Mouse (Mus musculus): Measurements from ENCODE around the gene Serpini1. TPM values are rescaled to one million over a fixed set of nuclear protein-coding genes. Genes with fewer than 3 reads are reported as not detected.

The Serpini1 gene
- polyA plus RNA-seq, 1 experiment from 2014 or later: 20.3 TPM

DNA sequence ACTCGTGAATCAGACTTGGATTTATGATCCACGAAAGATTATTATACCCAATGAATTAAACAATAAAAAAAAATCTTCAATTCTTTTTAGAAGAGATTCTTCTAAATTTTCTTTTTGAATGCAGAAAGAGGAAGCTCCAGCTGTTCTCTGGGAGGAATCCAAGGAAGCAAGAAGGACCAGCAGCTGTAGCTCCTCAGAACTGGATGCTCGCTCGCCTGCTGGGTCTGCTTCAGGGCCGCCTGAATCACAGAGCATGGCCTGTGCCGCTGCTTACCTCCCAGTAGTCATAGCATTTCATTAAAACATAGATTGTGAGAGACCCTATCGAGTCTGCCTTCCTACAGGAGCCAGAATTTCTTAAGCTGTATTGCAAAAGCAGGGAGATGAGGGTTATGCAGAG is 53.7 kb downstream of the Serpini1 start:
- H3K4me3 ChIP-seq (ENCODE audit: low read depth, low read length): no peak overlapping the region
- H3K4me1 ChIP-seq (ENCODE audit: control insufficient read depth, insufficient read depth, low read length): no peaks in the 10 kb centered on the region
- H3K9ac ChIP-seq (replicated peaks; ENCODE audit: low read depth, low read length): no peak overlapping the region
- H3K27me3 ChIP-seq (ENCODE audit: control insufficient read depth, insufficient read depth, low read length): no peaks in the 10 kb centered on the region
- no peaks in the 10 kb centered on the region for H3K36me3 ChIP-seq (ENCODE audit: control insufficient read depth, insufficient read depth, low read length)
- H3K4me2 ChIP-seq (replicated peaks; ENCODE audit: low read depth, low read length): no peak overlapping the region
- no peak; the same call in 1 of the 2 replicates for ATAC-seq (ENCODE audit: insufficient number of reproducible peaks, insufficient read depth, low FRiP score, low read depth)
- H3K27ac ChIP-seq (ENCODE audit: low read length): peak overlapping the region; percentile 58; the same call in 1 of the 2 replicates
- 53% methylated on average over 7 of the region's 7 CpGs for WGBS
- no peaks in the 10 kb centered on the region for H3K9me3 ChIP-seq (ENCODE audit: control insufficient read depth, low read depth, low read length)

DNA sequence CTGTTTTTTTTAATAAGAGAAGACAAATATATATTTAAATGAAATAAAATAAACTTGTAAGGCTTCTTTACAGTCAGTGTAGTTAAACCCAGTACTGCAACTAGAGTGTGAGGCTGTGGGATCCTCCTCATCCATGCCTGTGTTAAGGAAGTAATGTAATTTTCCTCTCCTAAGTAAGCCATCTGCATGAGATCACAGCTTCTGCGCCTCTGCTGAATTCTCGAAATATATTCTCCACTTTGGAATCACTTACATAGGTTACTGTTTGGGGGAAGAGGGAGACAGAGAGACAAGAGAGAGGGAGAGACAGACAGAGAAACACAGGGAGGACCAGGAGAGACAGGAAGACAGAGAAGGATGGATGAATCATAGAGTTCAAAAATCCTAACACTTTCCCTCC is 67.3 kb downstream of the Serpini1 start:
- Histone ChIP-seq H3K9ac (replicated peaks; ENCODE audit: low read depth, low read length) (no peak overlapping the region), H3K27me3 (ENCODE audit: control insufficient read depth, insufficient read depth, low read length) (no peaks in the 10 kb centered on the region), H3K36me3 (ENCODE audit: control insufficient read depth, insufficient read depth, low read length) (no peaks in the 10 kb centered on the region), H3K4me1 (ENCODE audit: control insufficient read depth, insufficient read depth, low read length) (no peaks in the 10 kb centered on the region), H3K27ac (ENCODE audit: low read length) (no peak overlapping the region), H3K9me3 (ENCODE audit: control insufficient read depth, low read depth, low read length) (no peaks in the 10 kb centered on the region), H3K4me3 (ENCODE audit: low read depth, low read length) (no peak overlapping the region), H3K4me2 (replicated peaks; ENCODE audit: low read depth, low read length) (no peak overlapping the region)
- no peak for ATAC-seq (ENCODE audit: insufficient number of reproducible peaks, insufficient read depth, low FRiP score, low read depth)
- 87% methylated on average over 2 of the region's 2 CpGs for WGBS

- H3K27ac ChIP-seq (ENCODE audit: low read length): no peak overlapping the region
- H3K36me3 ChIP-seq (ENCODE audit: control insufficient read depth, insufficient read depth, low read length): no peaks in the 10 kb centered on the region
- H3K9me3 ChIP-seq (ENCODE audit: control insufficient read depth, low read depth, low read length): no peaks in the 10 kb centered on the region
- H3K4me3 ChIP-seq (ENCODE audit: low read depth, low read length): no peak overlapping the region
- H3K27me3 ChIP-seq (ENCODE audit: control insufficient read depth, insufficient read depth, low read length): no peaks in the 10 kb centered on the region
- H3K4me2 ChIP-seq (replicated peaks; ENCODE audit: low read depth, low read length): no peak overlapping the region
- no peak overlapping the region for H3K9ac ChIP-seq (replicated peaks; ENCODE audit: low read depth, low read length)
- WGBS: 67% methylated on average over 4 of the region's 4 CpGs
- no peak for ATAC-seq (ENCODE audit: insufficient number of reproducible peaks, insufficient read depth, low FRiP score, low read depth)
- H3K4me1 ChIP-seq (ENCODE audit: control insufficient read depth, insufficient read depth, low read length): no peaks in the 10 kb centered on the region
Observed at GRCm38 (mm10) chr3:75630988-75631615, 73.8 kb downstream of the Serpini1 start.

DNA sequence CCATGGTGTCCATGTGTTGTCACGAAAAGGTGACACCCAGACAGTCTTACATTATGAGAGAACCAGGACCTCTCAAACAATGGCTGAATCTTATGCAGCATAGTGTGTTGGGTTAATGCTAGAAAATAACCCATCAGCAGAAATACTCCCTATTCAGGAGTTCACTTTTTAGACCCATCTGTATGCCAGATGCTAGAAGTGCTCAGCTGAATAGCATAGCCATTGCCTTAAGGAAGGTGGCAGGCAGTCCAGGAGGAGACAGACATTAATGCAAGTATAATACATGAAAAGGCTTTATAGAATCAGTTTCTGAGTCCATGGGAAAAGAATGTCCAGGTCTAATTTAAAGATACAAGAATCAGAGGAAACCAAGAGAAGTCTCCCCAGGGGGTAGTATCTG is 75.9 kb downstream of the Serpini1 start:
- H3K27me3 ChIP-seq (ENCODE audit: control insufficient read depth, insufficient read depth, low read length): no peaks in the 10 kb centered on the region
- H3K4me2 ChIP-seq (replicated peaks; ENCODE audit: low read depth, low read length): no peak overlapping the region
- H3K27ac ChIP-seq (ENCODE audit: low read length): no peak overlapping the region
- 90% methylated on average over 1 of the region's 1 CpGs for WGBS
- H3K36me3 ChIP-seq (ENCODE audit: control insufficient read depth, insufficient read depth, low read length): no peaks in the 10 kb centered on the region
- H3K9ac ChIP-seq (replicated peaks; ENCODE audit: low read depth, low read length): no peak overlapping the region
- no peaks in the 10 kb centered on the region for H3K9me3 ChIP-seq (ENCODE audit: control insufficient read depth, low read depth, low read length)
- H3K4me3 ChIP-seq (ENCODE audit: low read depth, low read length): no peak overlapping the region
- no peaks in the 10 kb centered on the region for H3K4me1 ChIP-seq (ENCODE audit: control insufficient read depth, insufficient read depth, low read length)
- no peak for ATAC-seq (ENCODE audit: insufficient number of reproducible peaks, insufficient read depth, low FRiP score, low read depth)

- Histone ChIP-seq H3K27ac (ENCODE audit: low read length) (no peak overlapping the region), H3K27me3 (ENCODE audit: control insufficient read depth, insufficient read depth, low read length) (no peaks in the 10 kb centered on the region), H3K9me3 (ENCODE audit: control insufficient read depth, low read depth, low read length) (no peaks in the 10 kb centered on the region), H3K9ac (replicated peaks; ENCODE audit: low read depth, low read length) (no peak overlapping the region), H3K4me1 (ENCODE audit: control insufficient read depth, insufficient read depth, low read length) (no peaks in the 10 kb centered on the region), H3K4me2 (replicated peaks; ENCODE audit: low read depth, low read length) (no peak overlapping the region), H3K4me3 (ENCODE audit: low read depth, low read length) (no peak overlapping the region), H3K36me3 (ENCODE audit: control insufficient read depth, insufficient read depth, low read length) (no peaks in the 10 kb centered on the region)
- 65% methylated on average over 4 of the region's 4 CpGs for WGBS
- ATAC-seq (ENCODE audit: insufficient number of reproducible peaks, insufficient read depth, low FRiP score, low read depth): no peak
Observed at GRCm38 (mm10) chr3:75633635-75634034, 76.3 kb downstream of the Serpini1 start.

- Histone ChIP-seq H3K36me3 (ENCODE audit: control insufficient read depth, insufficient read depth, low read length) (no peaks in the 10 kb centered on the region), H3K27me3 (ENCODE audit: control insufficient read depth, insufficient read depth, low read length) (no peaks in the 10 kb centered on the region), H3K9ac (replicated peaks; ENCODE audit: low read depth, low read length) (no peak overlapping the region), H3K4me1 (ENCODE audit: control insufficient read depth, insufficient read depth, low read length) (no peaks in the 10 kb centered on the region), H3K27ac (ENCODE audit: low read length) (no peak overlapping the region), H3K9me3 (ENCODE audit: control insufficient read depth, low read depth, low read length) (no peaks in the 10 kb centered on the region), H3K4me2 (replicated peaks; ENCODE audit: low read depth, low read length) (no peak overlapping the region), H3K4me3 (ENCODE audit: low read depth, low read length) (no peak overlapping the region)
- ATAC-seq (ENCODE audit: insufficient number of reproducible peaks, insufficient read depth, low FRiP score, low read depth): no peak
- WGBS: 86% methylated on average over 1 of the region's 1 CpGs
Observed at GRCm38 (mm10) chr3:75635648-75636047, 78.3 kb downstream of the Serpini1 start.

DNA sequence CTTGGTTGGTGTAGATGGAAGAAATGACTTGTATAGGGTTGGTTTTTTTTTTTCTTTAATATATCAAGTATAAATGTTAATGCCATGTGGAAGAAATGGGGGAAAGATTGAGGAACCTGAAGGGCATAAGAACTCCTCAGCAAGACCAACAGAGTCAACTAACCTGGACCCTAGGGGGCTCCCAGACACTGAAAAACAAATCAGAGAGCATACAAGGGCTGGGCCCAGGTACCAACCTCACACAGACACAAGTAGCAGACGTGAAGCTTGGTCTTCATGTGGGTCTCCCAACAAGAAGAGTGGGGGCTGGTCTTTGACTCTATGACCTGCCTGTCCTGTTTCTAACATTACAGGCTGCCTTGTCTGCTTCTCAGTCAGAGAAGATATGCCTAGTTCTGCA is 82.2 kb downstream of the Serpini1 start:
- WGBS: 69% methylated on average over 1 of the region's 1 CpGs

DNA sequence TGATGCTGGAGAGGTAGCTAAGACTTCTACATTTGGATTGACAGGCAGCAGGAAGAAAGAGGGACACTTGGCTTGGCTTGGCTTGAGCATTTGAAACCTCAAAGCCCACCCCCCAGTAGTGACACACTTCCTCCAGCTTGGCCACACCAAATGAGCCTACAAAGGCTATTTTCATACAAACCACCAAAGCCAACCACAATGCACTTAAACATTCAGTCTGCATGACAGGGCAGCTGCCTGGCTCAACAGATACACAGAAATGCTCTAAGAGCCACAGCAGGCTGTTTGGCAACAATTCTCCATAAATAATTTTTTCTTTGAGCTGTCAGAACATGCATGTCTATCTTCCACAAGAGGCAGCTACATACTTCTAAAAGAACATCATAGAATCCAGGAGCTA is 90.2 kb downstream of the Serpini1 start:
- H3K9ac ChIP-seq (replicated peaks; ENCODE audit: low read depth, low read length): no peak overlapping the region
- no peak overlapping the region for H3K4me3 ChIP-seq (ENCODE audit: low read depth, low read length)
- H3K4me2 ChIP-seq (replicated peaks; ENCODE audit: low read depth, low read length): no peak overlapping the region
- no peak for ATAC-seq (ENCODE audit: insufficient number of reproducible peaks, insufficient read depth, low FRiP score, low read depth)
- no peaks in the 10 kb centered on the region for H3K9me3 ChIP-seq (ENCODE audit: control insufficient read depth, low read depth, low read length)
- no peaks in the 10 kb centered on the region for H3K36me3 ChIP-seq (ENCODE audit: control insufficient read depth, insufficient read depth, low read length)
- H3K27me3 ChIP-seq (ENCODE audit: control insufficient read depth, insufficient read depth, low read length): no peaks in the 10 kb centered on the region
- no peaks in the 10 kb centered on the region for H3K4me1 ChIP-seq (ENCODE audit: control insufficient read depth, insufficient read depth, low read length)
- no peak overlapping the region for H3K27ac ChIP-seq (ENCODE audit: low read length)

More for the DNA sequence above, 82.2 kb downstream of the Serpini1 start:
- H3K27me3 ChIP-seq (ENCODE audit: control insufficient read depth, insufficient read depth, low read length): no peaks in the 10 kb centered on the region
- no peaks in the 10 kb centered on the region for H3K36me3 ChIP-seq (ENCODE audit: control insufficient read depth, insufficient read depth, low read length)
- ATAC-seq (ENCODE audit: insufficient number of reproducible peaks, insufficient read depth, low FRiP score, low read depth): no peak
- no peaks in the 10 kb centered on the region for H3K4me1 ChIP-seq (ENCODE audit: control insufficient read depth, insufficient read depth, low read length)
- H3K4me3 ChIP-seq (ENCODE audit: low read depth, low read length): no peak overlapping the region
- no peaks in the 10 kb centered on the region for H3K9me3 ChIP-seq (ENCODE audit: control insufficient read depth, low read depth, low read length)
- no peak overlapping the region for H3K4me2 ChIP-seq (replicated peaks; ENCODE audit: low read depth, low read length)
- H3K9ac ChIP-seq (replicated peaks; ENCODE audit: low read depth, low read length): no peak overlapping the region
- H3K27ac ChIP-seq (ENCODE audit: low read length): no peak overlapping the region

DNA sequence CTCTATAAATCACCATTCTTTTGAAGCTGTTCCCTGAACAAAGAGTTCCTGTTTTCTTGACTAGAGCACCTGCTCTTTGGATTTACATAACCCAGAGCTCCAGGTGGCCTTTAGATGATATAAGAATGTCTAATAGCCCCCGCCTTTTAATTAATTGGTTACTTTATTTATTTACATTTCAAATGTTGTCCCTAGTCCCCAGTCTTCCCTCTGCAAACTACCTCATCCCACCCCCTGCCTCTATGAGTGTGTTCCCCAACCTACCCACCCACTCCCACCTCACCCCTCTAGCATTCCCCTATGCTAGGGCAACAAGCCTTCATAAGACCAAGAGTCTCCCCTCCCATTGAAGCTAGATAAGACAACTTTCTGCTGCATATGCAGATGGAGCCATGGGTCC is 90.9 kb downstream of the Serpini1 start:
- H3K9ac ChIP-seq (replicated peaks; ENCODE audit: low read depth, low read length): no peak overlapping the region
- H3K36me3 ChIP-seq (ENCODE audit: control insufficient read depth, insufficient read depth, low read length): no peaks in the 10 kb centered on the region
- H3K4me2 ChIP-seq (replicated peaks; ENCODE audit: low read depth, low read length): no peak overlapping the region
- WGBS: 85% methylated on average over 1 of the region's 1 CpGs
- H3K27me3 ChIP-seq (ENCODE audit: control insufficient read depth, insufficient read depth, low read length): no peaks in the 10 kb centered on the region
- no peak overlapping the region for H3K4me3 ChIP-seq (ENCODE audit: low read depth, low read length)
- no peak overlapping the region for H3K27ac ChIP-seq (ENCODE audit: low read length)
- no peaks in the 10 kb centered on the region for H3K4me1 ChIP-seq (ENCODE audit: control insufficient read depth, insufficient read depth, low read length)
- no peaks in the 10 kb centered on the region for H3K9me3 ChIP-seq (ENCODE audit: control insufficient read depth, low read depth, low read length)
- ATAC-seq (ENCODE audit: insufficient number of reproducible peaks, insufficient read depth, low FRiP score, low read depth): no peak

All from stomach, embryonic 14.5 days (tissue).